ENCODE assay signal across 15 mouse cellular contexts in the genomic region with DNA sequence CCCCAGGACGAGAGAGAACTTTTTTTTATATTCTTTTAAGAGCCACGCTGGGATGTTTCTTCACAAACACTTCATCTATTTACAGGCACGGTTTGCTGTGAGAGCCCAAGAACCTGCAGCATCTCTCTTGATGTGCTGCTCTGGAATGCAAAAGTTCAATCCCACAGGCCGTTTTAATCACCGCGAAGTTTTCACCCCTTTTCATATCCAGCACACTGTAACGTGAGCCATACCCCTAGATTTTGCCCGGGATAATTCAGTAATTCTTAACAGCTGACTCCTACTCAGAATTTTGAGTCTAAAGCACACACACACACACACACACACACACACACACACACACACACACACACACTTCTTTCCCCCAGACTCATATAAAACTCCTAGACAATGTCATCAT.
A peak's percentile ranks its signal among the peaks of the same experiment; 100 is the strongest.
DNase-seq lines count a peak whose midpoint lies in the region; ATAC-seq lines count a peak whose summit lies in the region.
"Had no signal": no experiment of that assay in that cellular context is flagged by ENCODE, and none has a peak within 500 bp of the region (broad histone marks: within the 10 kb centered on the region; RNA-seq: fewer than 3 reads in every experiment).

No protein-coding gene starts in this region.

- H3K27ac ChIP-seq in heart, embryonic 16.5 days (ENCODE audit: low read length) = no peak overlapping the region
- H3K27ac ChIP-seq in embryonic facial prominence, embryonic 13.5 days = no peak overlapping the region
- H3K27ac ChIP-seq in limb, embryonic 11.5 days (replicated peaks; ENCODE audit: low read depth, low read length) = no peak overlapping the region
- H3K27ac ChIP-seq: kidney, postnatal 0 days; liver, embryonic 13.5 days had no signal

- no peaks in the 10 kb centered on the region for H3K9me3 ChIP-seq in heart, embryonic 16.5 days (replicated peaks; ENCODE audit: control insufficient read depth, low read length)
- H3K9me3 ChIP-seq in embryonic facial prominence, embryonic 13.5 days = no peaks in the 10 kb centered on the region
- H3K9me3 ChIP-seq in limb, embryonic 11.5 days (ENCODE audit: control insufficient read depth, low read length) = no peaks in the 10 kb centered on the region
- H3K9me3 ChIP-seq: liver, embryonic 13.5 days had no signal

- H3K4me2 ChIP-seq in heart, embryonic 16.5 days (ENCODE audit: low read depth, low read length) = peak overlapping the region; percentile 21; the same call in 1 of the 2 replicates
- peak overlapping the region; percentile 58 for H3K4me2 ChIP-seq in embryonic facial prominence, embryonic 13.5 days
- H3K4me2 ChIP-seq in limb, embryonic 11.5 days (ENCODE audit: low read depth, severe bottlenecking) = no peak overlapping the region
- H3K4me2 ChIP-seq: liver, embryonic 13.5 days had no signal

- H3K9ac ChIP-seq in heart, embryonic 16.5 days (ENCODE audit: low read length) = no peak overlapping the region
- no peak overlapping the region for H3K9ac ChIP-seq in embryonic facial prominence, embryonic 13.5 days
- no peak overlapping the region for H3K9ac ChIP-seq in limb, embryonic 11.5 days (ENCODE audit: low read length)
- H3K9ac ChIP-seq: liver, embryonic 13.5 days had no signal

- H3K27me3 ChIP-seq in heart, embryonic 16.5 days (ENCODE audit: control insufficient read depth, insufficient read depth, low read length) = no peaks in the 10 kb centered on the region
- no peaks in the 10 kb centered on the region for H3K27me3 ChIP-seq in embryonic facial prominence, embryonic 13.5 days
- no peaks in the 10 kb centered on the region for H3K27me3 ChIP-seq in limb, embryonic 11.5 days (ENCODE audit: control insufficient read depth, insufficient read depth, low read length)
- H3K27me3 ChIP-seq: liver, embryonic 13.5 days had no signal

- no peak for ATAC-seq in heart, embryonic 16.5 days (replicated peaks; ENCODE audit: extremely low read depth, insufficient read depth, low FRiP score)
- ATAC-seq in embryonic facial prominence, embryonic 13.5 days (ENCODE audit: insufficient number of reproducible peaks, insufficient read depth, low FRiP score, low TSS enrichment, low read depth) = no peak
- peak; percentile 49; the same call in 1 of the 2 replicates for ATAC-seq in limb, embryonic 11.5 days (ENCODE audit: insufficient number of reproducible peaks, low FRiP score, low TSS enrichment, low read depth)
- ATAC-seq in megakaryocyte-erythroid progenitor cell, adult 5-6 weeks (replicated peaks; ENCODE audit: low FRiP score, low TSS enrichment, poor library complexity, severe bottlenecking) = no peak

- WGBS in heart, embryonic 16.5 days = 46% methylated on average over 8 of the region's 8 CpGs
- 2% methylated on average over 8 of the region's 8 CpGs for WGBS in embryonic facial prominence, embryonic 13.5 days
- WGBS in limb, embryonic 11.5 days = 24% methylated on average over 8 of the region's 8 CpGs

- intact Hi-C loops in heart, postnatal 14 days (cut with DNase I) = no loop called here
- intact Hi-C loops in left cerebral cortex, postnatal 10 days (cut with DNase I) = no loop called here

- H3K4me1 ChIP-seq in heart, embryonic 16.5 days (ENCODE audit: control insufficient read depth, insufficient read depth, low read length) = peaks cover 3% of the 10 kb centered on the region; the same call in 1 of the 2 replicates
- H3K4me1 ChIP-seq in embryonic facial prominence, embryonic 13.5 days = peaks cover 7% of the 10 kb centered on the region; the same call in 1 of the 2 replicates
- no peaks in the 10 kb centered on the region for H3K4me1 ChIP-seq in limb, embryonic 11.5 days (ENCODE audit: control insufficient read depth, insufficient read depth, low read length)
- H3K4me1 ChIP-seq: liver, embryonic 13.5 days had no signal

- no peaks in the 10 kb centered on the region for H3K36me3 ChIP-seq in heart, embryonic 16.5 days (ENCODE audit: control insufficient read depth, insufficient read depth)
- H3K36me3 ChIP-seq in embryonic facial prominence, embryonic 13.5 days = no peaks in the 10 kb centered on the region
- H3K36me3 ChIP-seq in limb, embryonic 11.5 days (ENCODE audit: control insufficient read depth, insufficient read depth, low read length) = no peaks in the 10 kb centered on the region
- H3K36me3 ChIP-seq: liver, embryonic 13.5 days had no signal

- no peak for DNase-seq in heart, postnatal 14 days
- peak; percentile 23 for DNase-seq in Muller cell, postnatal 12 days (ENCODE audit: inconsistent ontology term)
- peak; percentile 49 for DNase-seq in limb, embryonic 11.5 days (ENCODE audit: low spot score)
- DNase-seq in left cerebral cortex, postnatal 10 days (ENCODE audit: extremely low spot score in 1 of 2, low spot score in 2 of 2) = no peak
- DNase-seq in T-cell, adult 2 months (ENCODE audit: low spot score) = no peak
- DNase-seq: adrenal gland, postnatal 14 days; B cell, adult 2 months; cerebellum, adult 9-10 months; liver, embryonic 13.5 days; right cerebral cortex, postnatal 25 days had no signal

- no peak overlapping the region for H3K4me3 ChIP-seq in heart, embryonic 16.5 days (ENCODE audit: low read length)
- H3K4me3 ChIP-seq in embryonic facial prominence, embryonic 13.5 days = peak overlapping the region; percentile 30
- H3K4me3 ChIP-seq in limb, embryonic 11.5 days (ENCODE audit: low read depth, low read length) = no peak overlapping the region
- H3K4me3 ChIP-seq: erythroblast, embryonic 14.5 days; liver, embryonic 13.5 days had no signal

Comparison
In these comparisons a context has a peak if more than half of its experiments do, and no peak if none do; other contexts are left out.
1. DNase-seq: peak in Muller cell, postnatal 12 days (single experiment) and limb, embryonic 11.5 days (single experiment); none in heart, postnatal 14 days (0 of 2), left cerebral cortex, postnatal 10 days (0 of 2) and T-cell, adult 2 months (single experiment).